Mouse (Mus musculus) mouse embryonic stem cell (cell line): Measurements from ENCODE around the gene Spata32.

Experiments
- in situ Hi-C, 2 experiments: fragments of 300-500 bp; cut with MboI; formaldehyde crosslinking; loops; 1 replicate in 1 of 2; 3 replicates in 1 of 2; pipeline ENCODE4 v1.14.3; 2019 to 2020; ENCODE audit warnings: low sequenced_read_pairs in 2 of 2, low pct_unique_long_range_greater_than_20kb in 1 of 2, mixed read lengths in 1 of 2; ENCODE audit not compliant: unreplicated experiment in 1 of 2

Spata32 gene

DNA sequence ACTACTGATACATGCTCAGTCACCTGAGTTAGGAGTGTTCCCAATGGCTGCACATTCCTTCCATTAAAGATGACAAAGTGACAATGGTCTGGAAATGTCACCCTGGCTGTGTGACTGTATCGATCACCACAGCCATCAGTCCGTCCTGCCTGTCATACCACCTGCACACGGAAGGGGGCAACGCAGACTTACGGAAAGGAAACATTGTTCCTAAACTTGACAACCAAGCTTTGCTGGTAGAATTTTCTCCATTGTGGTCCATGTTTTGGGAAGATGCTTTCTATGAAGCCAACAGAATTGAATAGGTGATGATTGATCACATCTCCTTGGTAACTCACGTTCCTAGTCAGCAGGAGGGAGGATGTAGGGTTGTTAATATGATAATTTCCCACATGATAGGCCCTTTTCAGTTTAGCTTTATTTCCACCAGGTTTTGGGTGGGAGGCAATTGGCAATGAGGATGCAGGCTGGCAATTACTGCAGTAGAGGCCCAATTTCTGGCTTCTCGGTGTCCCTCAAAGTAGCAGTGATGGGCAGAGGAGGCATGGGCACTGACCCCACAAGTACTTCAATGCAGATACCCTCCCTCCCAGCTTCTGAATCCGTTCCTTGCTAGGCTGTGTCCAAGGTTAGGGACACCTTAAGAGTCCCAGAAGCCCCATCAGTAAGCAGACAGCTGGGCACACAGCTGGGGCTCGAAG lies 49.4 kb downstream of the Spata32 start:
- in situ Hi-C loops: no loop called here

DNA sequence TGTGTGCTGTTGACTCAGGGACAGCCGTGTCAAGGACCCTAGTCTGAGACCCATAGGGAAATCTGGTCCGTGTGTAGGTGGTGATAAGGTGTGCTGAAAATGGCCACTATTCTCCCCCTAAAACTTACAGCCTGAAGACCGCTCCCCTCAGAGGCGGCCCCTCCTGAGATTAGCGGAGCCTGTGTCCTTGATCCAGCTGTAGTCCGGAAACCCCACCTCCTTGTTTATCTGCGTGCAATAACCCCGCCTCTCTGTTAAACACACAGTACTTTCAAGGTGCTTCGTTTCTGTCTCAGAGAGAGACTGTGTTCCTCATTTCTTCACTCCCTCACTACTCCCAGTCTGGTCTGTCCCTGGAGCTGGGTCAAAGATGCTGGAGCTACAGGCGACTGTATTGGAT lies 53.8 kb downstream of the Spata32 start:
- in situ Hi-C loops: loop anchor here in 1 of 2 experiments (5.0 kb wide), 2 partner anchors 62 to 153 kb away; partner anchors contain the start of genes Acbd4 and Plcd3

DNA sequence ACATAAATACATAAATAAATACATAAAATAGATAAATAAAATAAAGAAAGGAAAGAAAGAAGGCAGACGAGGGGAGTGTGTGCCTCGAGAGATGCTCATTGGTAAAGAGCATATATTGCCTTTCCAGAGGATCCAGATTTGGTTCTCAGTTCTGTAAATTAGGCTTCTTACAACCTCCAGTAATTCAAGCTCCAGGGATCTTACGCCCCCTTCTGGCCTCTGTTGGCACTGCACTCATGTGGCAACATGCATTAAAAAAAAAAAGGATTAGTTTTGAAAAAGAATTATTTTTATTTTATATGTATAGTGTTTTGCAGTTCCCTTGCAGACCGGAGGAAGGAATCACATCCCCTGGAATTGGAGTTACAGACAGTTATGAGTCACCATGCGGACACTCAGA lies 56.1 kb downstream of the Spata32 start:
- in situ Hi-C loops: loop anchor here in 1 of 2 experiments (5.0 kb wide), 2 partner anchors 60 to 155 kb away; partner anchors contain the start of genes Acbd4 and Plcd3

DNA sequence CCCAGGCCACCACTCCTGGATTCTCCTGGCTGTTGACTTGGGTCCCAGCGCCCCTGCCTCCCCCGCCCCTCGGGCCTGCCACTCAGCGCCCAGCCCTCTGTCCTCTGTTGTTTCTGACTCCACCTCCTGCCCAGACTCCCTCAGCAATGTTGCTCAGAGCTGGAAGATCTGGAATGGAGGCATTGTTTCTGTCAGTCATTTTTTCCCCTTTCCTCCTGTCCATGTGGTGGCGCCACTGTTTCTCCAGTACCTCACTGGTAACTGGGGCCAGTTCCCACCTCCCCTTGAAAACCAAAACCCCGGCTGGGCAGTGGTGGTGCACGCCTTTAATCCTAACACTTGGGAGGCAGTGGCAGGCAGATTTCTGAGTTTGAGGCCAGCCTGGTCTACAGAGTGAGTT lies 56.8 kb downstream of the Spata32 start:
- in situ Hi-C loops: loop anchor here in 1 of 2 experiments (5.0 kb wide), 2 partner anchors 59 to 156 kb away; partner anchors contain the start of genes Acbd4 and Plcd3

DNA sequence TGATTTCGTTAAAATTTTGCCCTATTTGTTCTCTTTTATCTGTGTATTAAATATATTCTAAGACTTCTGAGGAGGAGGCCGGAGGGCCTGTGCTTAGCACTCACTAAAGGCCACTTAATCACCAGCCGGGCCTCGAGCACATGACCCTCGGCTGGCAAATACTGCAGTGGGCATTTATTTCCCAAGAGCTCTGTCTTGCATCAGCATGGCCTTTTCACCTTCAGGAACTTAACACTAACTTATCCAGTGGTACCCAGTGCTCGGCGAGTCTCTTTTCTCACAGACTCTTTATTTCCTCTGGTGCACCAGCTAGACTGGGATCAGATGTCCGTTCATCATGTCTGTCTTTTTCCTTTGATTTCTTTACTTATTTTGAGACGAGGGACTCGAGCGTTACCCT lies 57.5 kb downstream of the Spata32 start:
- in situ Hi-C loops: loop anchor here in 1 of 2 experiments (5.0 kb wide), 2 partner anchors 58 to 157 kb away; partner anchors contain the start of genes Acbd4 and Plcd3

DNA sequence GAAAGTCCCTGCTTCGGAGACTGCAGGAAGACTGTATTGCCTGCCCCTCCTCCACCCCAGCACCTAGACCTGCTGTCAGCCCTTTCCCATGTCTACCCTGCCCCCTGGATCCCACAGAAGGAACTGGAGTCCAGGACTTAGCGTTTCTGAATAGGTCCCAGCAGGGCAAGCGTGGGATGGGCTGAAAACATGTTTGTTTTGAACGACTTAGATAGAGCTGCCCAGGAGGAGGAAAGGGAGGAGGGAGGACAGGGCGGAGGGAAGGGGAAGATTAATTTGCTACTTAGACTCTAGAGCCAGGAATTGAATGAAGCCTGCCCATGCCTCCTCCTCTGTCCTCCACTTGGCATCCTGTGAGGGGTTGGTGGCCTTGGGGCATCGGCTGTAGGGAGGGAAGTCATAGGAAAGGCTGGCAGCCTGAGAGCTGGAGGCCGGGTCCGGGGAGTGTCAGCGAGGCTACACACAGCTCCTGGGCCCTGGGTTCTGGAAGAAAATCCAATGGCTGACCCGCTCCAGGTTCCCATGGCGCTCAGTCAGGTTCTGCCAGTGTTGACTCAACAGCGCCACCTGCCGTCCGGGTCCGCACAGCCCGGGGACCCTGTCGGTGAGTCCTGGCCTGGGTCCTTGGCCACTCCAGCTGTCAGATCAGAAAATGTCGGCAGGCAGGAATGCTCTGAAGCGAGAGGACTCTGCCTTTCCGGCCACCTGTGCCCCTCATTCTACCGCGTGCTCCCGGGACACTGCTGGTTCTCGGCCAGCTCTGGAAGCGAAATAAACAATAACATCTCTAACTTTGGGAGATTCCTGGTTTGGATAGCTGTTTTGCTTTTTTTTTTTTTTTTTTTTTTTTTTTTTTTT lies 59.4 kb downstream of the Spata32 start:
- in situ Hi-C loops: loop anchor here in 1 of 2 experiments (10.0 kb wide), 1 partner anchor 54 kb away; the partner anchor contains the start of genes Acbd4 and Plcd3
